Mouse (Mus musculus): ENCODE results near the gene Skida1. TPM values are rescaled to one million over a fixed set of nuclear protein-coding genes. Genes with fewer than 3 reads are reported as not detected.
"Not testable (repeated sequence)": the region's sequence is repeated elsewhere in the genome, so short reads cannot be mapped to it uniquely, and the experiment has no call there.

The Skida1 gene
- 8.3 and 8.5 TPM in 2 replicates for polyA plus RNA-seq (2014; fragmentation: Nextera tagmentation; extraction: Ambion mirVana)

- Histone ChIP-seq H3K27me3 (ENCODE audit: insufficient read depth, low read length) (no peaks in the 10 kb centered on the region), H3K9me3 (ENCODE audit: low read depth, low read length) (no peaks in the 10 kb centered on the region), H3K36me3 (ENCODE audit: insufficient read depth) (no peaks in the 10 kb centered on the region), H3K9ac (peak within 1 kb of the TSS; percentile 99), H3K4me1 (ENCODE audit: insufficient read depth) (peaks cover 14% of the 10 kb centered on the region), H3K4me3 (ENCODE audit: low read depth, low read length) (peak within 1 kb of the TSS; percentile 79), H3K4me2 (peak within 1 kb of the TSS; percentile 90), H3K27ac (ENCODE audit: low read depth) (peak within 1 kb of the TSS; percentile 99)
- ATAC-seq (ENCODE audit: insufficient read depth) (peak; percentile 54), DNase-seq (peak; percentile 88)
- TF ChIP-seq CTCF (IDR thresholded peaks at IDR 0.05; ENCODE audit: low read depth): no peak
- 2% methylated on average over 17 of the region's 17 CpGs for WGBS
Observed at GRCm38 (mm10) chr2:18048453-18049075, at the start of gene Skida1. TSS of gene Skida1 (minus strand) at chr2:18049051.

DNA sequence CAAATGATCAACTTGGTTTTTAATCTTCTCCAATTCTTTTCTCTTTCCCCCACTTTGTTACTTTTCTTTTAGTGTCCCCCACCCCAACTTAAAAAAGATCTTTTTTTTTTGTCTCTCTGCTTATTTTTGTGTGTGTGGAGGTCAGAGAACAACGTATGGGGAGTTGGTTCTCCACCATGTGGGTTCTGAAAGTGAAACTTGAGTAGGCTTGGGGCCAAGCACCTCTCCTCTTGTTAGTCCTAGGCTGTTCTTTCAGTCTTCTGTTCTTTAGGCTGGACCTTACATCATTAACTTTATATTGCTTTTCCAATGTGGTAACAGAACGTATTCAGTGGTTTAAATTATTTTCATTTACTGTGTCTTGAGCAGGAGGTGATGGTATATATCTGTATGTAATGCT is 47.0 kb upstream of the Skida1 start:
- H3K27me3 ChIP-seq (ENCODE audit: insufficient read depth, low read length): no peaks in the 10 kb centered on the region
- 59% methylated on average over 2 of the region's 2 CpGs for whole genome bisulfite sequencing
- DNase-seq: no peak
- no peak for ATAC-seq (ENCODE audit: insufficient read depth)
- H3K4me1 ChIP-seq (ENCODE audit: insufficient read depth): no peaks in the 10 kb centered on the region
- H3K9ac ChIP-seq: no peak overlapping the region
- H3K4me3 ChIP-seq (ENCODE audit: low read depth, low read length): no peak overlapping the region
- no peak for TF ChIP-seq CTCF (IDR thresholded peaks at IDR 0.05; ENCODE audit: low read depth)
- no peak overlapping the region for H3K27ac ChIP-seq (ENCODE audit: low read depth)
- peaks cover 51% of the 10 kb centered on the region for H3K36me3 ChIP-seq (ENCODE audit: insufficient read depth)
- H3K4me2 ChIP-seq: no peak overlapping the region
- H3K9me3 ChIP-seq (ENCODE audit: low read depth, low read length): no peaks in the 10 kb centered on the region

- no peaks in the 10 kb centered on the region for H3K27me3 ChIP-seq (ENCODE audit: insufficient read depth, low read length)
- H3K9me3 ChIP-seq (ENCODE audit: low read depth, low read length): no peaks in the 10 kb centered on the region
- no peak for TF ChIP-seq CTCF (IDR thresholded peaks at IDR 0.05; ENCODE audit: low read depth)
- no peak overlapping the region for H3K9ac ChIP-seq
- H3K4me2 ChIP-seq: no peak overlapping the region
- H3K4me3 ChIP-seq (ENCODE audit: low read depth, low read length): no peak overlapping the region
- DNase-seq (no peak), ATAC-seq (ENCODE audit: insufficient read depth) (no peak)
- no peak overlapping the region for H3K27ac ChIP-seq (ENCODE audit: low read depth)
- H3K36me3 ChIP-seq (ENCODE audit: insufficient read depth): peaks cover 55% of the 10 kb centered on the region
- no peaks in the 10 kb centered on the region for H3K4me1 ChIP-seq (ENCODE audit: insufficient read depth)
Observed at GRCm38 (mm10) chr2:18094319-18094718, 45.5 kb upstream of the Skida1 start.

- Histone ChIP-seq H3K4me1 (ENCODE audit: insufficient read depth) (no peaks in the 10 kb centered on the region), H3K27ac (ENCODE audit: low read depth) (no peak overlapping the region), H3K4me3 (ENCODE audit: low read depth, low read length) (no peak overlapping the region), H3K9me3 (ENCODE audit: low read depth, low read length) (no peaks in the 10 kb centered on the region), H3K9ac (no peak overlapping the region), H3K27me3 (ENCODE audit: insufficient read depth, low read length) (no peaks in the 10 kb centered on the region), H3K36me3 (ENCODE audit: insufficient read depth) (peaks cover 55% of the 10 kb centered on the region), H3K4me2 (no peak overlapping the region)
- no peak for ATAC-seq (ENCODE audit: insufficient read depth)
- DNase-seq: no peak
- TF ChIP-seq CTCF (IDR thresholded peaks at IDR 0.05; ENCODE audit: low read depth): no peak
- 92% methylated on average over 1 of the region's 1 CpGs for WGBS
Observed at GRCm38 (mm10) chr2:18093858-18094257, 45.0 kb upstream of the Skida1 start.

GRCm38 (mm10) chr2:18087695-18088094 is 38.8 kb upstream of the Skida1 start:
- 93% methylated on average over 3 of the region's 3 CpGs for WGBS

DNA sequence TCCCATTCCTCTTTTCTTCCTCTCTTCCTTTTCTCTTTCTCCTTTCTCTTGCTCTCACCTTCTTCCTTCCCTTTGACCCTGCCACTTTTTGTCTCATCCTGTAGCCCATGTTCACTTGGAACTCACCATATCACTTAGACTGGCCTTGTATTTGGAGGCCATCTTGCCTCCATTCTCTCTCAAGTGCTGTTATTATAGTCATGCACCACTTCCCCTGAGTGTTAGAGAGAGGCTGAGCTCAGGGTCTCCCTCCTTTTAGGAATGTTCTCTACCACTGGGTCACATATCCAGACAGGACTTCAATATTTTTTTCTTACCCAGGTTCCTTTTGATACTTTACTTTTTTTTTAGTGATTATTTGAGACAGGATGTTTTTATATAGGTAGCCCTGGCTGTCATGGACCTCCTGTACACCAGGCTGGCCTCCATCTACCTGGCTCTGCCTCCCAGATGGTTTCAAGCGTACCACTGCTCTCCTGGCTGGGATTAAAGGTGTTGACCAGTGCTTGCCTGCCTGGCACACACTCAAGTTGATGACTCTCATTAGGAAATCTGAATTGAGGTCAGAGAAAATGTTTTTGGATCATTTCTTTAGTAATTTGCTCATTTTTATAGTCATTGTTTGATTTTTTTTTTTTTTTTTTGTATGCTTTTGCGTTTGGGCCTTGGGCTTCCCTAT is 31.5 kb upstream of the Skida1 start:
- 82% methylated on average over 2 of the region's 2 CpGs for WGBS
- Histone ChIP-seq H3K4me1 (ENCODE audit: insufficient read depth) (no peaks in the 10 kb centered on the region), H3K4me3 (ENCODE audit: low read depth, low read length) (no peak overlapping the region), H3K36me3 (ENCODE audit: insufficient read depth) (peaks cover 66% of the 10 kb centered on the region), H3K27ac (ENCODE audit: low read depth) (no peak overlapping the region), H3K9ac (no peak overlapping the region), H3K9me3 (ENCODE audit: low read depth, low read length) (no peaks in the 10 kb centered on the region), H3K4me2 (no peak overlapping the region), H3K27me3 (ENCODE audit: insufficient read depth, low read length) (no peaks in the 10 kb centered on the region)
- no peak for TF ChIP-seq CTCF (IDR thresholded peaks at IDR 0.05; ENCODE audit: low read depth)
- ATAC-seq (ENCODE audit: insufficient read depth): no peak
- DNase-seq: no peak

More at GRCm38 (mm10) chr2:18087695-18088094, 38.8 kb upstream of the Skida1 start:
- not testable (repeated sequence) for DNase-seq; H3K27me3 ChIP-seq (ENCODE audit: insufficient read depth, low read length); H3K4me2 ChIP-seq; H3K9ac ChIP-seq; H3K4me3 ChIP-seq (ENCODE audit: low read depth, low read length); ATAC-seq (ENCODE audit: insufficient read depth); H3K9me3 ChIP-seq (ENCODE audit: low read depth, low read length); H3K4me1 ChIP-seq (ENCODE audit: insufficient read depth); H3K27ac ChIP-seq (ENCODE audit: low read depth)
- peaks cover 82% of the 10 kb centered on the region for H3K36me3 ChIP-seq (ENCODE audit: insufficient read depth)

GRCm38 (mm10) chr2:18071947-18072346 is 23.1 kb upstream of the Skida1 start:
- peaks cover 47% of the 10 kb centered on the region for H3K36me3 ChIP-seq (ENCODE audit: insufficient read depth)
- WGBS: 95% methylated on average over 2 of the region's 2 CpGs

More at GRCm38 (mm10) chr2:18071947-18072346, 23.1 kb upstream of the Skida1 start:
- H3K27ac ChIP-seq (ENCODE audit: low read depth): no peak overlapping the region
- DNase-seq (no peak), ATAC-seq (ENCODE audit: insufficient read depth) (no peak)
- H3K4me1 ChIP-seq (ENCODE audit: insufficient read depth): no peaks in the 10 kb centered on the region
- no peak overlapping the region for H3K9ac ChIP-seq
- H3K9me3 ChIP-seq (ENCODE audit: low read depth, low read length): no peaks in the 10 kb centered on the region
- TF ChIP-seq CTCF (IDR thresholded peaks at IDR 0.05; ENCODE audit: low read depth): no peak
- no peaks in the 10 kb centered on the region for H3K27me3 ChIP-seq (ENCODE audit: insufficient read depth, low read length)
- H3K4me3 ChIP-seq (ENCODE audit: low read depth, low read length): no peak overlapping the region
- no peak overlapping the region for H3K4me2 ChIP-seq

Data from lung, embryonic 14.5 days (tissue).